Mouse (Mus musculus) cerebellum, adult 2 months (tissue): ENCODE data around the gene Hras. TPM values are rescaled to one million over a fixed set of nuclear protein-coding genes. Genes with fewer than 3 reads are reported as not detected.

ENCODE experiments used
- DNase-seq, 2 experiments: peaks; one replicate each; pipeline ENCODE4 v3.0.0; 2021
- H3K27ac ChIP-seq: fragments of 200-500 bp; 2 replicates; pipeline ENCODE4 v1.5.1; 2012; ENCODE audit warnings: low read length, control low read depth, inconsistent platforms; ENCODE audit not compliant: insufficient read depth
- H3K27me3 ChIP-seq: fragments of 200-500 bp; 2 replicates; pipeline ENCODE4 v1.6.1; 2012; ENCODE audit warnings: inconsistent platforms, mild to moderate bottlenecking, low read length, moderate library complexity; ENCODE audit not compliant: control insufficient read depth, insufficient read depth
- H3K4me1 ChIP-seq: fragments of 200-500 bp; 2 replicates; pipeline ENCODE4 v1.6.1; 2011; ENCODE audit warnings: low read length; ENCODE audit not compliant: control insufficient read depth, insufficient read depth
- H3K4me3 ChIP-seq: fragments of 200-500 bp; replicated peaks from 2 replicates; pipeline ENCODE3; 2011; ENCODE audit warnings: mild to moderate bottlenecking, low read depth, low read length, control low read depth; ENCODE audit not compliant: insufficient read depth
- CTCF ChIP-seq: fragments of 200-500 bp; IDR thresholded peaks from 2 replicates; pipeline ENCODE4 v1.5.1; 2011; ENCODE audit warnings: low read depth, mild to moderate bottlenecking, control low read depth, low read length, moderate library complexity, borderline replicate concordance; ENCODE audit not compliant: insufficient read depth
- POLR2A ChIP-seq: fragments of 200-500 bp; IDR thresholded peaks from 2 replicates; pipeline ENCODE4 v1.6.1; 2011; ENCODE audit warnings: low read length, control low read depth, borderline replicate concordance; ENCODE audit not compliant: insufficient read depth
- WGBS: fragments of 180-500 bp; shearing (Covaris S2); methylation state at CpG from one replicate; pipeline ENCODE4 v1.1.7; 2018; 5-methylcytosine and 5-hydroxymethylcytosine counted together
- polyA plus RNA-seq: library from polyadenylated mRNA; depleted of rRNA; stranded (reverse); fragments of >200 nt; gene quantifications from 2 replicates; pipeline ENCODE4 v1.2.3, GENCODE M21; 2012

Gene Hras
- polyA plus RNA-seq, 1 experiment: 186 TPM

- peak; percentile 35 to 38 for DNase-seq
- Histone ChIP-seq H3K27me3 (no peaks in the 10 kb centered on the region), H3K4me1 (peaks cover 9% of the 10 kb centered on the region; the same call in 1 of the 2 replicates), H3K27ac (0 out of 2 replicates have a peak overlapping the region, but pooled peaks have one; percentile 5), H3K4me3 (peak overlapping the region; percentile 30)
- 35% methylated on average over 7 of the region's 7 CpGs for WGBS
- TF ChIP-seq POLR2A (no peak), CTCF (no peak)
These were observed 25.8 kb downstream of the Hras start for GRCm38 (mm10) chr7:141167901-141168517.

- no peaks in the 10 kb centered on the region for H3K27me3 ChIP-seq
- no peak overlapping the region for H3K27ac ChIP-seq
- no peak overlapping the region for H3K4me3 ChIP-seq
- peaks cover 9% of the 10 kb centered on the region; the same call in 1 of the 2 replicates for H3K4me1 ChIP-seq
- TF ChIP-seq POLR2A: no peak
- TF ChIP-seq CTCF: no peak
- 77% methylated on average over 6 of the region's 6 CpGs for whole genome bisulfite sequencing
- DNase-seq: peak in 1 of 2 experiments; percentile 43
These were observed 29.0 kb downstream of the Hras start for GRCm38 (mm10) chr7:141164850-141165249.

DNA sequence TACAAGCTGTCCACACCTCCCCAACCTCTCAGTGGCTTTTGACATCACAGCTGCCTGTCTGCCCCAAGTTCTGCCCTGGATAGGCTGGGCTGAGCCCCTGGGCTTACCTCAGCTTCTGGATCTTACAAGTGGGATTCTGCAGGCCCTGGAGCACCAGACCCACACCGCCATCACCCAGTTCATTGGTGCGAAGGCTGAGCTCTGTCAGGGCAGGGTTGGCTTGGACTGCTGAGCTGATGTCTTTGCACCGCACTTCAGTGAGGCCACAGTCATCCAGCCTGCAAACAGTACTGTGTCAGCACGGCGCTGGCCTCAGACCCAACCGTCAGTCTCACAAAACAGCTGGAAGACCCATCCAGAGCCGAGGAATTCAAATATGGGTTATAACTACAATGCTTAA lies 29.4 kb downstream of the Hras start:
- no peaks in the 10 kb centered on the region for H3K27me3 ChIP-seq
- TF ChIP-seq POLR2A: no peak
- no peak for TF ChIP-seq CTCF
- peaks cover 9% of the 10 kb centered on the region; the same call in 1 of the 2 replicates for H3K4me1 ChIP-seq
- no peak overlapping the region for H3K4me3 ChIP-seq
- 93% methylated on average over 7 of the region's 7 CpGs for WGBS
- no peak for DNase-seq
- H3K27ac ChIP-seq: no peak overlapping the region

- H3K4me1 ChIP-seq: no peaks in the 10 kb centered on the region
- DNase-seq: no peak
- TF ChIP-seq POLR2A: no peak
- TF ChIP-seq CTCF: no peak
- WGBS: 55% methylated on average over 9 of the region's 9 CpGs
- H3K27me3 ChIP-seq: no peaks in the 10 kb centered on the region
- H3K27ac ChIP-seq: no peak overlapping the region
- H3K4me3 ChIP-seq: no peak overlapping the region
These were observed 38.4 kb downstream of the Hras start for GRCm38 (mm10) chr7:141155362-141155761.

DNA sequence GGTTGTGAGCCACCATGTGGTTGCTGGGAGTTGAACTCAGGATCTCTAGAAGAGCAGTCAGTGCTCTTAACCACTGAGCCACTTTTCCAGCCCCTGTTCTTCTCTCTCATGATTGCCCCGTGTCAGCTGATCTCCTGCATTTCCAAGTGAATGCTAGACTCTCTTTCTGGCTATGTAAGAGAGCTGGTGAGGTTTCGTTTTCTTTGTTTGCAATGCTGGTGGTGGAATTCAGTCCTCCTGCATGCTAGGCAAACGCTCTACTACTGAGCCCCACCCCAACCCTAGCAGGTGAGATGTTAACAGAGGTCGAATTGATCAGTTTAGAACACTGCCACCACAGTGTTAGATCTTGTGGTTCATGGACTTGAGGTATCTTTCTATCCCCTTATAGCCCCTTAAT lies 45.2 kb downstream of the Hras start:
- Histone ChIP-seq H3K27ac (no peak overlapping the region), H3K4me3 (no peak overlapping the region), H3K27me3 (no peaks in the 10 kb centered on the region), H3K4me1 (peaks cover 27% of the 10 kb centered on the region)
- TF ChIP-seq POLR2A (no peak), CTCF (no peak)
- no peak for DNase-seq
- WGBS: 86% methylated on average over 4 of the region's 4 CpGs

GRCm38 (mm10) chr7:141147044-141147443 lies 46.8 kb downstream of the Hras start:
- Histone ChIP-seq H3K4me1 (peaks cover 27% of the 10 kb centered on the region), H3K4me3 (no peak overlapping the region), H3K27ac (no peak overlapping the region), H3K27me3 (no peaks in the 10 kb centered on the region)
- peak; percentile 60 to 66 for DNase-seq
- WGBS: 55% methylated on average over 6 of the region's 6 CpGs
- TF ChIP-seq CTCF (no peak), POLR2A (no peak)

- peaks cover 27% of the 10 kb centered on the region for H3K4me1 ChIP-seq
- no peak overlapping the region for H3K4me3 ChIP-seq
- TF ChIP-seq POLR2A (no peak), CTCF (no peak)
- peak overlapping the region; percentile 97 for H3K27ac ChIP-seq
- DNase-seq: peak; percentile 41 to 46
- H3K27me3 ChIP-seq: no peaks in the 10 kb centered on the region
- 84% methylated on average over 12 of the region's 12 CpGs for WGBS
These were observed 47.7 kb downstream of the Hras start for GRCm38 (mm10) chr7:141146043-141146595.

- no peaks in the 10 kb centered on the region for H3K27me3 ChIP-seq
- H3K4me3 ChIP-seq: no peak overlapping the region
- WGBS: 3% methylated on average over 1 of the region's 1 CpGs
- H3K27ac ChIP-seq: peak overlapping the region; percentile 97
- peaks cover 27% of the 10 kb centered on the region for H3K4me1 ChIP-seq
- no peak for TF ChIP-seq CTCF
- TF ChIP-seq POLR2A: no peak
- DNase-seq: peak; percentile 59 to 77
These were observed 48.4 kb downstream of the Hras start for GRCm38 (mm10) chr7:141145403-141145802.
